Mouse (Mus musculus) hindbrain, postnatal 0 days (tissue): Measurements from ENCODE around the gene Cgrrf1. TPM values are rescaled to one million over a fixed set of nuclear protein-coding genes. Genes with fewer than 3 reads are reported as not detected.

Experiments
- ATAC-seq: fragments of 200-750 bp; cut with Nextera tagmentation; 2 replicates; pipeline ENCODE4 v1.8.0; 2017; ENCODE audit warnings: mild to moderate bottlenecking, moderate TSS enrichment, moderate library complexity
- DNase-seq: peaks from one replicate; pipeline ENCODE4 v3.0.0-alpha.2; 2015; ENCODE audit warnings: low spot score
- H3K27ac ChIP-seq: fragments of 300-500 bp; sonication (generic); 2 replicates; pipeline ENCODE4 v1.5.1; 2014; ENCODE audit warnings: mild to moderate bottlenecking
- H3K27me3 ChIP-seq: fragments of 300-500 bp; sonication (generic); 2 replicates; pipeline ENCODE4 v1.6.1; 2014; ENCODE audit warnings: low read length, mixed read lengths; ENCODE audit not compliant: insufficient read depth
- H3K36me3 ChIP-seq: fragments of 300-500 bp; sonication (generic); 2 replicates; pipeline ENCODE4 v1.6.1; 2014; ENCODE audit warnings: low read length, mixed read lengths; ENCODE audit not compliant: insufficient read depth
- H3K4me1 ChIP-seq: fragments of 300-500 bp; sonication (generic); 2 replicates; pipeline ENCODE4 v1.6.1; 2014; ENCODE audit warnings: antibody characterized with exemption, low read length, mixed read lengths; ENCODE audit not compliant: insufficient read depth
- H3K4me2 ChIP-seq: fragments of 300-500 bp; sonication (generic); 2 replicates; pipeline ENCODE4 v1.6.1; 2014; ENCODE audit warnings: low read depth, mild to moderate bottlenecking, low read length, moderate library complexity, mixed read lengths
- H3K4me3 ChIP-seq: fragments of 300-500 bp; sonication (generic); 2 replicates; pipeline ENCODE4 v1.5.1; 2014; ENCODE audit warnings: low read length
- H3K9ac ChIP-seq: fragments of 300-500 bp; sonication (generic); replicated peaks from 2 replicates; pipeline ENCODE4 v1.6.1; 2014; ENCODE audit warnings: mild to moderate bottlenecking, low read length, moderate library complexity, mixed read lengths
- H3K9me3 ChIP-seq: fragments of 300-500 bp; sonication (generic); 2 replicates; pipeline ENCODE4 v1.6.1; 2016; ENCODE audit warnings: low read length, mixed read lengths
- CTCF ChIP-seq: IDR thresholded peaks from 2 replicates; pipeline ENCODE4 v1.5.1; 2016; ENCODE audit warnings: antibody characterized with exemption, control low read depth, low read depth
- WGBS: fragments of 180-500 bp; shearing (Covaris S2); extraction: QIAGEN DNeasy Blood & Tissue Kit; methylation state at CpG from one replicate; pipeline ENCODE4 v1.1.7; 2014; 5-methylcytosine and 5-hydroxymethylcytosine counted together
- polyA plus RNA-seq: library from polyadenylated mRNA; unstranded; fragments of >200 nt; fragmentation: Nextera tagmentation; extraction: Ambion mirVana; gene quantifications from 2 replicates; pipeline ENCODE4 v1.2.1, GENCODE M21; 2015
- total RNA-seq: library from RNA; depleted of rRNA; stranded (reverse); fragments of >200 nt; gene quantifications from 2 replicates; pipeline ENCODE4 v1.2.3, GENCODE M21; 2014

Gene Cgrrf1
- total and polyA plus RNA-seq, 2 experiments from 2014 or later, result 24.9 to 33.0 TPM

DNA sequence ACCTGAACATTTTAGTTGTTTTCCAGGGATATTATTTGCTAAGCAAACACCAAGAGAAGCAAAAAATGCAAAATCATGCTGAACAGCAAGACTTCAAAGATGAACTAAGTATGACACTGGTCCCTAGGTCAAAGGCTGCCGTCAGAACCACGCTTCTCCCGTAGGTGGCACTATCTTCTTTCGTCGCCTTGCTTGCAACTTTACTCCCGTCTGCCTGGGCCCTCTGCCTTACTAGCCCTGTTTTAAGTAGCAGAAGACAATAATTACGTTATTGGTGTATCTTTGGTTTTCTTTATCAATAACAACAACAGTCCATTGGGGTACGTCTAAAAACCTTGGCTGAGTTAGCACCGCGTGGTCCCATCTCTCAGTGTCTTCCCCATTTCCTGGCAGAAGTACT, 49.0 kb downstream of the Cgrrf1 start:
- Histone ChIP-seq H3K27ac (no peak overlapping the region), H3K27me3 (no peaks in the 10 kb centered on the region), H3K36me3 (no peaks in the 10 kb centered on the region), H3K9me3 (no peaks in the 10 kb centered on the region), H3K4me3 (no peak overlapping the region), H3K4me1 (no peaks in the 10 kb centered on the region), H3K9ac (no peak overlapping the region), H3K4me2 (peak overlapping the region; percentile 99; the same call in 1 of the 2 replicates)
- DNase-seq (peak; percentile 72), ATAC-seq (no peak)
- WGBS, result 5% methylated on average over 10 of the region's 10 CpGs
- peak; percentile 86 for TF ChIP-seq CTCF

DNA sequence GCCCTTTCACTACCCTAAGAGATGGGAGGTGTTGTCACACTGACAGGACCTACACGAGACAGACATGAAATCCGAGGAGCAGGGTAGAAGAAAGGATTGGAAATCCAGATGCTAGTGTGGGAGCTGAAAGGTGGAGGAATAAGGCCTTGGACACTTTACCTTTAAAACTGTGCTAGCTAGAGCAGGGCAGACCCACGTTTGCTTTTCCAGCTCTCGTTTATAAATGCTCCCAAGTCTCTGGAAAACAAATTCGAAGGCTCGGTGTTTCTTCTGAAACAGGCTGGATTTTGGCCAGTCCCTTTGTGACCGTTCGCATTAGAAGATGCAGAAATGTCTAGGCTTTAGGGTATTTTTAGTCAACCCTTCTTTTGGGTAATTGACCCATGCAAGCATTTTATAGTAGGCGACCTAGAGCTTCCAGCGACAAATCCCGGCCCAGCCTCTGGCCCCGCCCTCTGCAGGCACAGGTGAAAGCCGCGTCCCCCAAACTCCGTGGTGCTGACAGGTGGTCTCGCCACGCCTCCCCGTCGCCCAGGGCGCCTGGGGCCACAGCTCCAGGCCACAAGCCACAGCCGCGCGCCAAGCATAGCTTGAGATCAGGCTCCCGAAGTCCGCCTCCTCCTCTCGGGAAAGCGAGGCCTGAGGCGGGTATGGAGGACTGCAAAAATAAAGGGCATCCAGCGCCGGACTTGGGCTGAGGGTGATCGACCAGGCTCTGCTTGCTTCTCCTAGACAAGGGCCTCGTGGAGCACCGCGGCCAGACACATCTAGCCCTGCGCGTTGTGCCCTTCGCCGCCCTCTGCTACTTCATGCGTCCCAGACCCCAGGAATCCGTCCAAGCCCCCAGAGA, 49.9 kb downstream of the Cgrrf1 start:
- Histone ChIP-seq H3K9ac (peak overlapping the region; percentile 66; the same call in 1 of the 2 replicates), H3K9me3 (no peaks in the 10 kb centered on the region), H3K27ac (0 out of 2 replicates have a peak overlapping the region, but pooled peaks have one; percentile 64), H3K27me3 (no peaks in the 10 kb centered on the region), H3K36me3 (no peaks in the 10 kb centered on the region), H3K4me3 (peak overlapping the region; percentile 60), H3K4me1 (no peaks in the 10 kb centered on the region), H3K4me2 (peak overlapping the region; percentile 99)
- WGBS, result 5% methylated on average over 40 of the region's 40 CpGs
- peak; percentile 4; the same call in 1 of the 2 replicates for ATAC-seq
- DNase-seq, result peak; percentile 25
- TF ChIP-seq CTCF, result no peak

DNA sequence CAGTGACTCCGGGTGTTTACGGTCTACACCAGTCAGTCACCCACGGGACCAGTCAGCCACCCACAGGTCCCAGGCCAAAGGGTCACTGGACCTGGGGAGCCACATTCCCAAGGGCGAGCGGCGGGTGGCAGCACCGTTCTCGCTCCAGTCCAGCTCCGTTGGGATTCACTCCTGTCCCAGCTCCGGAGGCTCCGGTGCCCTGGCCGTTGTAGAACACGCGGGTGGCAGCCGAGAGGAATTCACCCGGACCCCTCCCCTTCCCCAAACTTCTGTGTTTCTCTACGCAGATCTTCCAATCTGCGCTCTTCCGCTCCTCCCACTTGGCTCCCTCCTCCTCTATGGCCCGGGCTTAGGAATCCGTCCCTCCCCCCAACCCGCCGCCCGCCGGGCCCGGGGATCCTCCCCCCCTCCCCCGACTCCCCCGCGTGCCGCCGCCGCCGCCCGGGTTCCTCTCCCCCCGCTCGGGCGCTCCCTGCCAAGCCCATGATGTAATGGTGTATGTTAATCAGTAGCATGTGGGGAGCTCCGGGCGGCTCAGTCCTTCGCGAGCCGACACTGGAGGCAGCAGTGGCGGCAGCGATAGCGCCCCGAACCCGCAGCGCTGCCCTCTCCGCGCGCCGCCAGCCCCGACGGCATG, 50.6 kb downstream of the Cgrrf1 start, which contains the start of gene Samd4:
Gene Samd4 (plus strand): TSS at position 424 of the 637 bp plus-strand sequence.
- Histone ChIP-seq H3K4me3 (peak within 1 kb of the TSS; percentile 60), H3K36me3 (no peaks in the 10 kb centered on the region), H3K4me2 (peak within 1 kb of the TSS; percentile 99), H3K9ac (peak within 1 kb of the TSS; percentile 66), H3K27ac (peak within 1 kb of the TSS; percentile 64; the same call in 1 of the 2 replicates), H3K27me3 (no peaks in the 10 kb centered on the region), H3K9me3 (no peaks in the 10 kb centered on the region), H3K4me1 (no peaks in the 10 kb centered on the region)
- ATAC-seq, result peak; percentile 67
- TF ChIP-seq CTCF, result peak; percentile 49
- peak; percentile 74 for DNase-seq
- WGBS, result 2% methylated on average over 40 of the region's 54 CpGs

DNA sequence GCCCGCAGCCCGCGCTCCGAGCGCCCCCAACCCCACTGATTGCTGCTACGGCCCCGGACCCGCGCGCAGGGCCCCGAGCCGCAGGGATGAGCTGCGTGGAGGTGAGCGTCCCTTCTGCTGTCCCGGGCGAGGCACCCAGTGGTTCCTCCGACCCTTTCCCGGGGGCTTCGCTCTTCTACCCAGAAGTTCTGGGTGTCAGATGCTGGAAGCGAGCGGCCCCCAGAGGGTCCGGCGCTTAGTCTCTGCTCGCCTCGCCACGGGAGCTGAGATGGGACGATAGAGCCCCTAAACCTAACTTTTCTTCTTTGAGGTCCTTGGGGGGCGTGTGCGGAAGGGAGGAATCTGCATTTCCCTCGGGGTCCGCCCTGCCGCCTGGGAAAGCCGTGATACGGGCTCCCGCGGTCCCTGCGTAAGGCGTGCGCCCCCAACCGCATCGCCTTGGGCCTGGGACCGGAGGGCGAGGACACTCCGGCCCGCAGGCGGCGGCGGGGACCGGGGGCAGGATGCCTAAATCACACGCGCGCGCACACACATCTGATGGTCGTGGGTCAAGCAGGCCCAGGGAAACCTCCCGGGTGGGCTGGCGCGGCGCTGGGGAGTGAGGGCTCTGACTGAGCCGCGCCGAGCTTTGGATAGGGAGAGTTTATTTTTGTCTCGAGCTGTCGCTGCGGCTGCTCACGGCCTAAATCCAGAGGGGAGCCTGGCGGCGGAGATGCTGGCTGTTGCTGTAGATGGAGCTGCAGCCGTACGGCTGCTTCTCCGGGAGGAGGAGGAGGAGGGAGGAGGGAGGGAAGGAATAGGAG, 51.3 kb downstream of the Cgrrf1 start:
- DNase-seq, result peak; percentile 77
- Histone ChIP-seq H3K27me3 (no peaks in the 10 kb centered on the region), H3K9ac (peak overlapping the region; percentile 66), H3K4me1 (no peaks in the 10 kb centered on the region), H3K4me2 (peak overlapping the region; percentile 99), H3K9me3 (no peaks in the 10 kb centered on the region), H3K27ac (peak overlapping the region; percentile 64; the same call in 1 of the 2 replicates), H3K36me3 (no peaks in the 10 kb centered on the region), H3K4me3 (peak overlapping the region; percentile 60)
- no peak; the same call in 1 of the 2 replicates for TF ChIP-seq CTCF
- under 1% methylated on average over 60 of the region's 70 CpGs for WGBS
- ATAC-seq, result peak; percentile 33

DNA sequence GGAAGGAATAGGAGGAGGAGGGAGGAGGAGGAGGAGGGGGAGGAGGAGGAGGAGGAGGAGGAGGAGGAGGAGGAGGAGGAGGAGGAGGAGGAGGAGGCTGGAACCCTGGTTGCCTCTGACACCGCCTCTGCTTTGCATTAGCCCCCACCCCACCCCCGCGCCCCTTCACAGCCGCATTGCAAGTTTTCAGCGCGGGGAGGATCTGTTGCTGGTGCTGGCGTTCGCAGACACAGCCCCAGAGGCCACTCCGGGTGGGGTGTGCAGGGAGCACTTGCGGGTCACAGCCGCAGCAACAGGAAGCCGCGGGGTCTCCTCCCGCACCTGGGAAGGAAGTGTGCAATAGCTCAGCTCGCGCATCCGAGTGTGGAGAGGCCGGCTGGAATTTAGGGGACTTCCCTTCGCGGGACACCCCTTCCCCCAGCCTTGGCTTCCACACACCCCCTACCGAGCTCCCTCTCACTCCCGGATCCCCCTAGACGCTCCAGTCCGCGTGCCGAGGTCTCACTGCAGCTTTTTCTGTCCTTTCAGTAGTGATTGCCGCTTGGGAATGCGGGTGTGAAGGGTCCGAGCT, 52.0 kb downstream of the Cgrrf1 start:
- Histone ChIP-seq H3K27me3 (no peaks in the 10 kb centered on the region), H3K9me3 (no peaks in the 10 kb centered on the region), H3K4me1 (no peaks in the 10 kb centered on the region), H3K4me2 (peak overlapping the region; percentile 99), H3K36me3 (no peaks in the 10 kb centered on the region), H3K4me3 (peak overlapping the region; percentile 60), H3K27ac (peak overlapping the region; percentile 72), H3K9ac (peak overlapping the region; percentile 63)
- TF ChIP-seq CTCF, result no peak
- peak; percentile 58 for DNase-seq
- under 1% methylated on average over 29 of the region's 29 CpGs for WGBS
- ATAC-seq, result peak; percentile 22; the same call in 1 of the 2 replicates
